Mouse (Mus musculus) erythroblast, embryonic 14.5 days (primary cell): ENCODE data around the gene Ybx2. TPM values are rescaled to one million over a fixed set of nuclear protein-coding genes. Genes with fewer than 3 reads are reported as not detected.
"Not testable (repeated sequence)": the region's sequence is repeated elsewhere in the genome, so short reads cannot be mapped to it uniquely, and the experiment has no call there.

ENCODE experiments used
- H3K27me3 ChIP-seq: 2 replicates; pipeline ENCODE4 v1.6.1; 2012; ENCODE audit warnings: inconsistent platforms; ENCODE audit not compliant: control insufficient read depth
- H3K36me3 ChIP-seq: 2 replicates; pipeline ENCODE4 v1.6.1; 2012; ENCODE audit warnings: mild to moderate bottlenecking, inconsistent platforms; ENCODE audit not compliant: control insufficient read depth
- H3K4me1 ChIP-seq: 2 replicates; pipeline ENCODE4 v1.6.1; 2012; ENCODE audit warnings: inconsistent platforms; ENCODE audit not compliant: control insufficient read depth
- H3K4me3 ChIP-seq: replicated peaks from 2 replicates; pipeline ENCODE3; 2012; ENCODE audit warnings: moderate library complexity, mild to moderate bottlenecking, inconsistent platforms
- H3K9me3 ChIP-seq: 2 replicates; pipeline ENCODE4 v1.6.1; 2012; ENCODE audit warnings: low read length, inconsistent platforms, mixed read lengths; ENCODE audit not compliant: control insufficient read depth
- GATA1 ChIP-seq: IDR thresholded peaks from 2 replicates; pipeline ENCODE4 v1.6.1; 2012; ENCODE audit warnings: low read length, inconsistent platforms, mixed read lengths
- TAL1 ChIP-seq: IDR thresholded peaks from 3 replicates; pipeline ENCODE4 v1.6.1; 2012; ENCODE audit warnings: low read length, inconsistent platforms, mixed read lengths
- polyA plus RNA-seq: library from polyadenylated mRNA; stranded (reverse); fragments of >175 nt; gene quantifications from 2 replicates; pipeline ENCODE4 v1.2.3, GENCODE M21; 2012

Ybx2 gene
- polyA plus RNA-seq, 1 experiment, result 0.29 TPM

- peaks cover 43% of the 10 kb centered on the region for H3K27me3 ChIP-seq
- TF ChIP-seq GATA1 (no peak), TAL1 (no peak)
- H3K9me3 ChIP-seq, result no peaks in the 10 kb centered on the region
- peaks cover 58% of the 10 kb centered on the region for H3K4me1 ChIP-seq
- H3K36me3 ChIP-seq, result peaks cover 38% of the 10 kb centered on the region
- peak overlapping the region; percentile 86 for H3K4me3 ChIP-seq
These were observed 13.2 kb downstream of the Ybx2 start for GRCm38 (mm10) chr11:69948763-69949150.

- Histone ChIP-seq H3K27me3 (peaks cover 47% of the 10 kb centered on the region), H3K4me3 (no peak overlapping the region)
- TF ChIP-seq TAL1 (no peak), GATA1 (no peak)
These were observed 15.3 kb downstream of the Ybx2 start for GRCm38 (mm10) chr11:69950807-69951459.

GRCm38 (mm10) chr11:69952274-69952673 lies 16.7 kb downstream of the Ybx2 start:
- no peak for TF ChIP-seq GATA1
- no peak for TF ChIP-seq TAL1
- Histone ChIP-seq H3K9me3 (no peaks in the 10 kb centered on the region), H3K4me1 (peaks cover 23% of the 10 kb centered on the region), H3K36me3 (peaks cover 3% of the 10 kb centered on the region), H3K27me3 (peaks cover 60% of the 10 kb centered on the region), H3K4me3 (no peak overlapping the region)

More at GRCm38 (mm10) chr11:69950807-69951459, 15.3 kb downstream of the Ybx2 start:
- Histone ChIP-seq H3K9me3 (no peaks in the 10 kb centered on the region), H3K36me3 (peaks cover 17% of the 10 kb centered on the region), H3K4me1 (peaks cover 36% of the 10 kb centered on the region)

GRCm38 (mm10) chr11:69953267-69953915 lies 17.8 kb downstream of the Ybx2 start:
- Histone ChIP-seq H3K27me3 (peaks cover 68% of the 10 kb centered on the region), H3K4me1 (peaks cover 18% of the 10 kb centered on the region), H3K4me3 (no peak overlapping the region), H3K9me3 (no peaks in the 10 kb centered on the region), H3K36me3 (no peaks in the 10 kb centered on the region)
- TF ChIP-seq GATA1 (no peak), TAL1 (no peak)

DNA sequence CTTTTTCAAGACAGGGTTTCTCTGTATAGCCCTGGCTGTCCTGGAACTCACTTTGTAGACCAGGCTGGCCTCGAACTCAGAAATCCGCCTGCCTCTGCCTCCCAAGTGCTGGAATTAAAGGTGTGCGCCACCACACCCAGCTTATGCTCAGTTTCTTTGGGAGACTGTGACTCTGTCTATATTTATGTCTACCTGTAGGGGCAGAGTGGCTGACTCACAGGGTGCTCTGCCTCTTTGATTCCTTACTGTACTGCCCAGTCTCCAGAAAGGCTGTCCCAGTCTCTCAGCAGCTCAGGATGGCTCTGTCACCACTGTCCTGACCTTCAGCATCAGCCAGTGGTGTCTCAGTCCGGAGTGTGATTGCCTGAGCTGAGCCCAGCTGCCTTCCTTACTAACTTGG lies 20.0 kb downstream of the Ybx2 start:
- peaks cover 79% of the 10 kb centered on the region for H3K27me3 ChIP-seq
- not testable (repeated sequence) for H3K4me3 ChIP-seq, H3K4me1 ChIP-seq, H3K36me3 ChIP-seq, H3K9me3 ChIP-seq

- H3K4me3 ChIP-seq, result no peak overlapping the region
- H3K4me1 ChIP-seq, result peaks cover 4% of the 10 kb centered on the region
- TF ChIP-seq TAL1 (no peak), GATA1 (no peak)
- H3K27me3 ChIP-seq, result peaks cover 79% of the 10 kb centered on the region
- H3K9me3 ChIP-seq, result 0 out of 2 replicates have a peak, but pooled peaks cover 2% of the 10 kb centered on the region
- H3K36me3 ChIP-seq, result no peaks in the 10 kb centered on the region
These were observed 20.6 kb downstream of the Ybx2 start for GRCm38 (mm10) chr11:69956218-69956617.

- TF ChIP-seq GATA1 (no peak), TAL1 (no peak)
- no peak overlapping the region for H3K4me3 ChIP-seq
- H3K36me3 ChIP-seq, result no peaks in the 10 kb centered on the region
- peaks cover 15% of the 10 kb centered on the region for H3K9me3 ChIP-seq
- peaks cover 95% of the 10 kb centered on the region for H3K27me3 ChIP-seq
- peaks cover 4% of the 10 kb centered on the region for H3K4me1 ChIP-seq
These were observed 25.0 kb downstream of the Ybx2 start for GRCm38 (mm10) chr11:69960616-69961015.

DNA sequence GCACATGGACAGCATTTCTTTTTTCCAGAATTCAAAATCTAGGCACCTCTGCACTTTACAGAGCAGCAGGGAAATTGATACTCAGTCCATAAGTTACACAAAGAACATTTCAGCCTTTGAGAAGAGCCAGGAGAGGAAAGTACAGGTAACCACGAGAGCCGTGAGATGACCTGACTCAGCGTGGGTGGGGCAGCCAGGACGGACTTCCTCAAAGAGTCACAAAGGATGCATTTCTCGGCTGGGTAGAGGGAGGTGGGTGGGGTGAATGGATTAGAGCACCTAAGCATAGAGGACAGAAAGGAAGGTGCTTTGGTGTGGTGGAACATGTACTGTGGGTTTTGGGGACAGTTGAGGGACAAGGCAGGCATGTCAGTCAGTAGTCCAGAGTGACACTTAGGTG lies 26.2 kb downstream of the Ybx2 start:
- Histone ChIP-seq H3K9me3 (peaks cover 25% of the 10 kb centered on the region), H3K4me3 (no peak overlapping the region), H3K36me3 (no peaks in the 10 kb centered on the region), H3K27me3 (peaks cover 95% of the 10 kb centered on the region), H3K4me1 (peaks cover 16% of the 10 kb centered on the region)
- TF ChIP-seq TAL1 (no peak), GATA1 (no peak)

GRCm38 (mm10) chr11:69964650-69965270 lies 29.2 kb downstream of the Ybx2 start, which contains the start of gene Cldn7:
Gene Cldn7 (plus strand): TSS chr11:69964779.
- Histone ChIP-seq H3K36me3 (peaks cover 20% of the 10 kb centered on the region), H3K9me3 (peaks cover 27% of the 10 kb centered on the region), H3K4me1 (peaks cover 17% of the 10 kb centered on the region), H3K4me3 (no peak within 1 kb of the TSS), H3K27me3 (peaks cover 84% of the 10 kb centered on the region)
- TF ChIP-seq TAL1, result no peak
- TF ChIP-seq GATA1, result no peak
